Mouse (Mus musculus): ENCODE data around the gene Pifo.

GRCm38 (mm10) chr3:106014546-106014945, at the start of gene Pifo:
- no peak for TF ChIP-seq EP300 (IDR thresholded peaks at IDR 0.05; ENCODE audit: low read depth)
- TF ChIP-seq CTCF (IDR thresholded peaks at IDR 0.05; ENCODE audit: low read depth): no peak

All from liver, embryonic 14.5 days (tissue).